Mouse (Mus musculus) megakaryocyte, embryonic 14.5 days (primary cell): ENCODE results near the gene Asb4.

Experiments
- FLI1 ChIP-seq: IDR thresholded peaks from 2 replicates; pipeline ENCODE4 v1.6.1; 2012; ENCODE audit warnings: low read length, inconsistent platforms, mixed read lengths
- GATA1 ChIP-seq: IDR thresholded peaks from 3 replicates; pipeline ENCODE4 v1.6.1; 2012; ENCODE audit warnings: mixed read lengths, low read length, inconsistent platforms, borderline replicate concordance

GRCm38 (mm10) chr6:5344255-5344654 lies 38.9 kb upstream of the Asb4 start:
- TF ChIP-seq GATA1 (no peak), FLI1 (no peak)
